Mouse (Mus musculus) right cerebral cortex, postnatal 25 days (tissue): Measurements from ENCODE around the gene Pdcd1lg2.
A peak's percentile ranks its signal among the peaks of the same experiment; 100 is the strongest.

ENCODE experiments used
- DNase-seq: peaks from one replicate; pipeline ENCODE4 v3.0.0; 2022

Gene Pdcd1lg2

GRCm38 (mm10) chr19:29410619-29411018 is at the start of gene Pdcd1lg2:
TSS of gene Pdcd1lg2 (plus strand) at chr19:29410919.
- no peak for DNase-seq

- peak; percentile 91 for DNase-seq
These were observed 49.1 kb upstream of the Pdcd1lg2 start for GRCm38 (mm10) chr19:29361468-29362130.

- no peak for DNase-seq
These were observed 48.4 kb upstream of the Pdcd1lg2 start for GRCm38 (mm10) chr19:29362173-29362930.

GRCm38 (mm10) chr19:29363557-29363956 is 47.2 kb upstream of the Pdcd1lg2 start:
- DNase-seq: no peak

GRCm38 (mm10) chr19:29364076-29364475 is 46.6 kb upstream of the Pdcd1lg2 start:
- DNase-seq: no peak

- DNase-seq: no peak
These were observed 45.6 kb upstream of the Pdcd1lg2 start for GRCm38 (mm10) chr19:29365105-29365504.

GRCm38 (mm10) chr19:29366226-29366968 is 44.3 kb upstream of the Pdcd1lg2 start:
- no peak for DNase-seq

- peak; percentile 35 for DNase-seq
These were observed 43.6 kb upstream of the Pdcd1lg2 start, which contains the start of the genes Plgrkt and Cd274 for GRCm38 (mm10) chr19:29366969-29367622. TSS of gene Plgrkt (minus strand) at chr19:29367390. TSS of gene Cd274 (plus strand) at chr19:29367455.

GRCm38 (mm10) chr19:29368041-29368440 is 42.7 kb upstream of the Pdcd1lg2 start:
- DNase-seq: no peak

- DNase-seq: no peak
These were observed 41.9 kb upstream of the Pdcd1lg2 start for GRCm38 (mm10) chr19:29368671-29369309.

GRCm38 (mm10) chr19:29370112-29370511 is 40.6 kb upstream of the Pdcd1lg2 start:
- no peak for DNase-seq

- DNase-seq: no peak
These were observed 40.0 kb upstream of the Pdcd1lg2 start for GRCm38 (mm10) chr19:29370545-29371283.

GRCm38 (mm10) chr19:29371284-29372081 is 39.2 kb upstream of the Pdcd1lg2 start:
- DNase-seq: no peak

- DNase-seq: no peak
These were observed 38.6 kb upstream of the Pdcd1lg2 start for GRCm38 (mm10) chr19:29372138-29372537.

- no peak for DNase-seq
These were observed 38.1 kb upstream of the Pdcd1lg2 start for GRCm38 (mm10) chr19:29372621-29373020.

GRCm38 (mm10) chr19:29373438-29373837 is 37.3 kb upstream of the Pdcd1lg2 start:
- DNase-seq: no peak

- DNase-seq: no peak
These were observed 35.8 kb upstream of the Pdcd1lg2 start for GRCm38 (mm10) chr19:29374947-29375346.

GRCm38 (mm10) chr19:29376382-29376781 is 34.3 kb upstream of the Pdcd1lg2 start:
- DNase-seq: no peak

GRCm38 (mm10) chr19:29379839-29380603 is 30.7 kb upstream of the Pdcd1lg2 start:
- no peak for DNase-seq

- DNase-seq: no peak
These were observed 27.4 kb upstream of the Pdcd1lg2 start for GRCm38 (mm10) chr19:29383368-29383767.
